Mouse (Mus musculus): ENCODE results near the gene Tmtc2. TPM values are rescaled to one million over a fixed set of nuclear protein-coding genes. Genes with fewer than 3 reads are reported as not detected.

The Tmtc2 gene
- total and polyA plus RNA-seq, 3 experiments = not detected

DNA sequence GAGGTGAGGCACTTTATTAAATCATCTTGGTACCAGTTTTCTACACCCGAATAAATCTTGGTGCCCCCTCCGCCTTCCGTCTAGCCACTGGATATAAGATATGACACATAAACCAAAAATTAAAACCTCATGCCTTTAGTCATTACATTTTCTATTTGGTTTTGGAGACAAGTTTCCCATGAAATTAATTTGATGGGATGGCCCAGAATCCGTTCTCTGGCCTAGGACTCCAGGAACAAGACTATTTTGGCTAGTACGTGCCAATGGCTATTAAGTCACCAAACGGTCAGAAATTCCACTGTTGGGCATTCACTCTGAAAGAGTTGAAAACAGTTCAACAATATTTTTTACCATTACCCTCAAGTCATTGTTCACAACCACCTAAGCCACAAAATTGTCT lies 32.2 kb downstream of the Tmtc2 start:
- Histone ChIP-seq H3K79me2 (replicated peaks; ENCODE audit: control insufficient read depth, extremely low read depth, insufficient read depth, poor library complexity, severe bottlenecking) (no peaks in the 10 kb centered on the region), H3K27ac (ENCODE audit: insufficient read depth, low read depth) (no peak overlapping the region), H3K4me2 (ENCODE audit: insufficient read depth, low read depth, poor library complexity, severe bottlenecking) (no peak overlapping the region), H3K9me3 (replicated peaks; ENCODE audit: low read length) (peaks cover 59% of the 10 kb centered on the region), H3K4me3 (replicated peaks in 1 of 3; ENCODE audit: low read depth in 2 of 3, low read length in 2 of 3, poor library complexity in 1 of 3) (no peak overlapping the region), H3K9ac (ENCODE audit: insufficient read depth, low read depth) (no peak overlapping the region), H3K27me3 (replicated peaks) (no peaks in the 10 kb centered on the region), H3K4me1 (ENCODE audit: control insufficient read depth in 1 of 2, insufficient read depth in 2 of 2) (no peaks in the 10 kb centered on the region), H3K36me3 (replicated peaks in 1 of 2; ENCODE audit: control insufficient read depth in 1 of 2, insufficient read depth in 1 of 2, low read length in 1 of 2) (no peaks in the 10 kb centered on the region)
- in situ Hi-C loops (cut with MboI; ENCODE audit: low pct_ligation_motif_present, low pct_unique_long_range_greater_than_20kb, low sequenced_read_pairs) = no loop called here
- DNase-seq (ENCODE audit: extremely low read depth) = no peak
- TF ChIP-seq NELFE (IDR thresholded peaks at IDR 0.05; ENCODE audit: low read depth, low read length) = no peak
- no peak for TF ChIP-seq MYC (IDR thresholded peaks at IDR 0.05; ENCODE audit: low read depth, low read length)
- TF ChIP-seq IRF4 (IDR thresholded peaks at IDR 0.05; ENCODE audit: low read depth, low read length) = no peak
- no peak for TF ChIP-seq E2F4 (IDR thresholded peaks at IDR 0.05; ENCODE audit: insufficient replicate concordance, low read depth, low read length)
- no peak for TF ChIP-seq HCFC1 (IDR thresholded peaks at IDR 0.05; ENCODE audit: low read depth, low read length)
- TF ChIP-seq ETS1 (conservative IDR thresholded peaks at IDR 0.05; ENCODE audit: low read depth, low read length) = no peak
- TF ChIP-seq CHD2 (IDR thresholded peaks at IDR 0.05; ENCODE audit: low read length) = no peak
- no peak for TF ChIP-seq ELF1 (IDR thresholded peaks at IDR 0.05; ENCODE audit: low read depth, low read length)
- no peak for TF ChIP-seq MEF2A (IDR thresholded peaks at IDR 0.05; ENCODE audit: borderline replicate concordance, low read depth, low read length)
- no peak for TF ChIP-seq GABPA (IDR thresholded peaks at IDR 0.05; ENCODE audit: insufficient replicate concordance, low read depth, low read length)
- dilution Hi-C loops (cut with MboI; ENCODE audit: extremely low pct_ligation_motif_present, extremely low pct_unique_long_range_greater_than_20kb, low sequenced_read_pairs) = no loop called here

- Histone ChIP-seq H3K36me3 (replicated peaks in 1 of 2; ENCODE audit: control insufficient read depth in 1 of 2, insufficient read depth in 1 of 2, low read length in 1 of 2) (no peaks in the 10 kb centered on the region), H3K4me3 (replicated peaks in 1 of 3; ENCODE audit: low read depth in 2 of 3, low read length in 2 of 3, poor library complexity in 1 of 3) (no peak overlapping the region), H3K27me3 (replicated peaks) (no peaks in the 10 kb centered on the region), H3K4me2 (ENCODE audit: insufficient read depth, low read depth, poor library complexity, severe bottlenecking) (no peak overlapping the region), H3K9me3 (replicated peaks; ENCODE audit: low read length) (peaks cover 60% of the 10 kb centered on the region), H3K4me1 (ENCODE audit: control insufficient read depth in 1 of 2, insufficient read depth in 2 of 2) (no peaks in the 10 kb centered on the region), H3K27ac (ENCODE audit: insufficient read depth, low read depth) (no peak overlapping the region), H3K79me2 (replicated peaks; ENCODE audit: control insufficient read depth, extremely low read depth, insufficient read depth, poor library complexity, severe bottlenecking) (no peaks in the 10 kb centered on the region), H3K9ac (ENCODE audit: insufficient read depth, low read depth) (no peak overlapping the region)
- TF ChIP-seq TBP (conservative IDR thresholded peaks at IDR 0.05; ENCODE audit: low read depth, low read length) = no peak
- no peak for TF ChIP-seq NRF1 (IDR thresholded peaks at IDR 0.05; ENCODE audit: low read depth, low read length)
- TF ChIP-seq USF1 (IDR thresholded peaks at IDR 0.05; ENCODE audit: low read depth, low read length) = no peak
- TF ChIP-seq UBTF (IDR thresholded peaks at IDR 0.05; ENCODE audit: low read depth, low read length) = no peak
- no peak for TF ChIP-seq MAZ (IDR thresholded peaks at IDR 0.05; ENCODE audit: low read depth, low read length)
- no peak for TF ChIP-seq EP300 (IDR thresholded peaks at IDR 0.05; ENCODE audit: low read length)
- TF ChIP-seq HCFC1 (IDR thresholded peaks at IDR 0.05; ENCODE audit: low read depth, low read length) = no peak
- TF ChIP-seq MAFK (IDR thresholded peaks at IDR 0.05; ENCODE audit: insufficient replicate concordance, low read length) = no peak
- dilution Hi-C loops (cut with MboI; ENCODE audit: extremely low pct_ligation_motif_present, extremely low pct_unique_long_range_greater_than_20kb, low sequenced_read_pairs) = no loop called here
- in situ Hi-C loops (cut with MboI; ENCODE audit: low pct_ligation_motif_present, low pct_unique_long_range_greater_than_20kb, low sequenced_read_pairs) = no loop called here
- DNase-seq (ENCODE audit: extremely low read depth) = no peak
Measured at GRCm38 (mm10) chr10:105539697-105540096, 34.6 kb downstream of the Tmtc2 start.

All from CH12.LX (cell line).